Mouse (Mus musculus) stomach, embryonic 14.5 days (tissue): ENCODE measurements around the gene Clcn3. TPM values are rescaled to one million over a fixed set of nuclear protein-coding genes. Genes with fewer than 3 reads are reported as not detected.

ENCODE experiments used
- ATAC-seq: fragments of 200-750 bp; cut with Nextera tagmentation; 2 replicates; pipeline ENCODE4 v1.8.0; 2017; ENCODE audit warnings: low read depth, moderate TSS enrichment; ENCODE audit not compliant: insufficient number of reproducible peaks, insufficient read depth, low FRiP score
- H3K27ac ChIP-seq: fragments of 300-500 bp; sonication (generic); 2 replicates; pipeline ENCODE4 v1.5.1; 2014; ENCODE audit warnings: mild to moderate bottlenecking, low read length, moderate library complexity, mixed read lengths
- H3K27me3 ChIP-seq: fragments of 300-500 bp; sonication (generic); 2 replicates; pipeline ENCODE4 v1.6.1; 2014; ENCODE audit warnings: low read length, control low read depth, mixed read lengths; ENCODE audit not compliant: control insufficient read depth, insufficient read depth
- H3K36me3 ChIP-seq: fragments of 300-500 bp; sonication (generic); 2 replicates; pipeline ENCODE4 v1.6.1; 2014; ENCODE audit warnings: mild to moderate bottlenecking, control low read depth, low read length, moderate library complexity, mixed read lengths; ENCODE audit not compliant: control insufficient read depth, insufficient read depth
- H3K4me1 ChIP-seq: fragments of 300-500 bp; sonication (generic); 2 replicates; pipeline ENCODE4 v1.6.1; 2014; ENCODE audit warnings: low read length, control low read depth, mixed read lengths; ENCODE audit not compliant: control insufficient read depth, insufficient read depth
- H3K4me2 ChIP-seq: fragments of 300-500 bp; sonication (generic); replicated peaks from 2 replicates; pipeline ENCODE4 v1.6.1; 2014; ENCODE audit warnings: low read depth, low read length, control low read depth
- H3K4me3 ChIP-seq: fragments of 300-500 bp; sonication (generic); 2 replicates; pipeline ENCODE4 v1.5.1; 2014; ENCODE audit warnings: low read depth, low read length, control low read depth
- H3K9ac ChIP-seq: fragments of 300-500 bp; sonication (generic); replicated peaks from 2 replicates; pipeline ENCODE4 v1.6.1; 2014; ENCODE audit warnings: low read depth, mild to moderate bottlenecking, control low read depth, low read length, moderate library complexity, mixed read lengths
- H3K9me3 ChIP-seq: fragments of 300-500 bp; sonication (generic); 2 replicates; pipeline ENCODE4 v1.6.1; 2016; ENCODE audit warnings: low read depth, low read length, control low read depth; ENCODE audit not compliant: control insufficient read depth
- WGBS: fragments of 180-500 bp; shearing (Covaris S2); extraction: QIAGEN DNeasy Blood & Tissue Kit; methylation state at CpG from one replicate; pipeline ENCODE4 v1.1.7; 2014; 5-methylcytosine and 5-hydroxymethylcytosine counted together
- polyA plus RNA-seq: library from polyadenylated mRNA; unstranded; fragments of >200 nt; fragmentation: Nextera tagmentation; extraction: Ambion mirVana; gene quantifications from 2 replicates; pipeline ENCODE4 v1.2.1, GENCODE M21; 2014

The Clcn3 gene
- polyA plus RNA-seq, 1 experiment from 2014 or later: 25.4 TPM

DNA sequence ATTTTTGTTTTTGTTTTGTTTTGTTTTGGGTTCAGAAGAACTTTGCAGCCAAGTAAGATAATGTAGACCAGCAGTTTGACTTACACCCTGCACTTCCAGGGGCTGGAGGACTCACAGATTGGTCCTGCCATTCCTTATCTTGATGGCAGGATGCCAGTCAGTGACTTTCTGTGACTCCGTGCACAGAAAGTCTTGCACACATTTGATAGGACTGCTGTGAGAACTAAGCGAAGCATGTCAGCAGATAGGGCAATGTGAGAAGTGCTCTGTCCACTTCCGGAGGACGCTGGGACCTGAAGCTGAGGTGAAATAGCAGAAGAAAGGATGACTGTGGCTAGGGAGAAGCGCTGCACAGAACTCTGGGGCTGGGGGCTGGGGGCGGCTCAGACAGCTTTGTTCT lies 87.2 kb downstream of the Clcn3 start:
- Histone ChIP-seq H3K4me1 (peaks cover 9% of the 10 kb centered on the region), H3K36me3 (peaks cover 12% of the 10 kb centered on the region; the same call in 1 of the 2 replicates), H3K27ac (no peak overlapping the region), H3K9me3 (no peaks in the 10 kb centered on the region), H3K9ac (no peak overlapping the region), H3K4me2 (no peak overlapping the region), H3K4me3 (no peak overlapping the region), H3K27me3 (no peaks in the 10 kb centered on the region)
- WGBS: 85% methylated on average over 6 of the region's 6 CpGs
- no peak for ATAC-seq

DNA sequence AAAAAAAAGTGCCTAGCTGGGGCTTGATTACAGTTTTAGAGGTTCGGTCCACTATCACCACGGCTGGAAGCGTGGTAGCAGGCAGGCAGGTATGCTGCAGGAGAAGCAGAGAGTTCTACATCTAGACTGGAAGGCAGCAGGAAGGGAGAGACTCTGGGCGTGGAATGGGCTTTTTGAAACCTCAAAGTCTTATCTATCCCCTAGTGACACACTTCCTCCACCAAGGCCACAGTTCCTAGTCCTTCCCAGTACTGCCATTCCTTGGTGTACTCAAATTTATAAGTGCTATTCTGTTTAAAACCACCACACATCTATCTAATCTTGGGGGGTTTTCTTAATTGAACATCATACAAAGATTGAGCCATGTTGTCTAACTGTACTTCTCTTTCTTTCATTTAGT lies 91.3 kb downstream of the Clcn3 start:
- H3K4me2 ChIP-seq: no peak overlapping the region

DNA sequence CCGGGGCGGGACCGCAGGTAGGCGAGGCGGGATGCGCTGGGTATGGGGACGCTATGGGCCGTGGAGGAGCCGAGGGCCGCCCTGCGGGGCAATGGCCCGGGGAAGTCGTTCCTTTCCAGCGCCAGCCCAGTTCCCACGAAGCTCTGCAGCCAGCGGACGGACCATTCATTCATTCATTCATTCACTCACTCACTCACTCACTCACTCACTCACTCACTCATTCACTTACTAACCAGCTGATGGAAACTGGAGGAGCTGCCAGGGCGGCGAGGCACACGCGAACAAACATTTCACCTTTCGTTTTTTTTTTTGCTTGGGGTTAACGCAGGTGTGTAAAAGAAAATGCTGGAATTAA lies 92.6 kb downstream of the Clcn3 start:
- Histone ChIP-seq H3K4me1 (peaks cover 10% of the 10 kb centered on the region), H3K4me3 (peak overlapping the region; percentile 70), H3K9ac (peak overlapping the region; percentile 60), H3K36me3 (peaks cover 11% of the 10 kb centered on the region; the same call in 1 of the 2 replicates), H3K27me3 (no peaks in the 10 kb centered on the region), H3K4me2 (peak overlapping the region; percentile 82), H3K27ac (no peak overlapping the region), H3K9me3 (no peaks in the 10 kb centered on the region)
- no peak for ATAC-seq
- WGBS: 1% methylated on average over 23 of the region's 23 CpGs

More for the DNA sequence above, 91.3 kb downstream of the Clcn3 start:
- H3K27ac ChIP-seq: no peak overlapping the region
- 89% methylated on average over 4 of the region's 4 CpGs for WGBS
- no peak overlapping the region for H3K4me3 ChIP-seq
- no peaks in the 10 kb centered on the region for H3K9me3 ChIP-seq
- peaks cover 12% of the 10 kb centered on the region; the same call in 1 of the 2 replicates for H3K36me3 ChIP-seq
- no peaks in the 10 kb centered on the region for H3K27me3 ChIP-seq
- peaks cover 10% of the 10 kb centered on the region for H3K4me1 ChIP-seq
- H3K9ac ChIP-seq: no peak overlapping the region
- no peak for ATAC-seq

DNA sequence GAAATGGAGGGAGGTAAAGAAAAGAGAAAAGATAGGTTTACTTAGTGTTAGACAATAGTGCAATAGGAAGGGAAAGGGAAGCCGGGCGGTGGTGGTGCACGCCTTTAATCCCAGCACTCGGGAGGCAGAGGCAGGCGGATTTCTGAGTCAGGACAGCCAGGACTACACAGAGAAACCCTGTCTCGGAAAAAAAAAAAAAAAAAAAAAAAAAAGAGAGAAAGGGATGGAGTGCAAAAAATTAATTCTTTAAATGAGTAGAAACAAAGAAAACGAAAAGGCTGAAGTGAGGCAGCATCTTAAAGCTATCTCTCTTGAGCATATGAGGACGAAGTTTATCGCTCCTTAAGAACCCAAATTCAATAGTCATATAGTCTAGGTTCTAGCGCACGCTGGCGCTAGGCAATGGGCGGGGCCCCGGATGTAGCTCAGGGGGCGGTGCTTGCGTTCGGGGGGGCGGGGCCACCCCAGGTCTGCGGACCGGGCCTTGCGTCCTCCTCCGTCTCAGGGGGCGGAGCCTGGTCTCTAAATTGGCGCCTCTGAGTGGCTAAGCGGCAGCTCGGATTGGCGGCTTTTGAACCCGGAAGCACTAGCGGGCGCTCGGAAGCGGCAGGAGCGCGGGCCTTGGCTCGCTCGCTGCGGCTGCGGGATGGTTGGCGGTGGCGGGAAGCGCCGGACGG lies 93.1 kb downstream of the Clcn3 start, which contains the start of gene Hpf1:
Gene Hpf1 (plus strand): TSS at position 576 of the 677 bp plus-strand sequence.
- 5% methylated on average over 43 of the region's 43 CpGs for WGBS
- no peaks in the 10 kb centered on the region for H3K27me3 ChIP-seq
- H3K9me3 ChIP-seq: no peaks in the 10 kb centered on the region
- peak within 1 kb of the TSS; percentile 60 for H3K9ac ChIP-seq
- peak within 1 kb of the TSS; percentile 82 for H3K4me2 ChIP-seq
- peak within 1 kb of the TSS; percentile 70 for H3K4me3 ChIP-seq
- H3K4me1 ChIP-seq: peaks cover 10% of the 10 kb centered on the region
- H3K27ac ChIP-seq: no peak within 1 kb of the TSS
- ATAC-seq: peak; percentile 99
- H3K36me3 ChIP-seq: peaks cover 8% of the 10 kb centered on the region; the same call in 1 of the 2 replicates

DNA sequence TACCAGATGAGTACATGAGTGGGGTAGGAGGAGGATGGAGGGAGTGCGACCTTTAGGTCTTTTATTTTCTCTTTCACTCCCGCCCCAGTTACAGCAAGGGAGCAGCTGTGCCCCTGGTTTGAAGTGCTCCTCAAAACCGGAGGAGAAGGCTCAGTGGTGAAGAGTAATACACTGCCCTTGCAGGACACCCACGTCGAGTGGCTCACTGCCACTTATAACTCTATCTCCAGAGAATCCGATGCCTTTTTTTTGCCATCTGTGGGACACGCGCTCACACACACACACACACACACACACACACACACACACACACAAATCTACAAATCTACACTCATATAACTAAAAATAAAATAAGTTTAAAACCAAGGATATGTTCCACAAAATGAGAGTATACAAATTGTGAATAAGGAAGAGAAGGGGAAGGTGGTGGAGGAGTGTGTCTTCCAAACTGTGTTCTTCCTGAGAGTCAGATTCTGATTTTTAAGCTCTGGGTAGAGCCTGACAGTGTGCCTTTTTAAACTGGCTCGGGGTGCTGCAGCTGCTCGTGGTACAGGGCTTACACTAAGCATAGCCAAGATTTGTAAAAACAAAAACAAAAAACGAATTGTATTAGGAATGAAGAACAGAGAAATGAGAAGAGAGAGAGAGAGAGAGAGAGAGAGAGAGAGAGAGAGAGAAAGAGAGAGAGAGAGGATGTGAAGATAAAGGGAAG lies 93.8 kb downstream of the Clcn3 start:
- Histone ChIP-seq H3K9me3 (no peaks in the 10 kb centered on the region), H3K4me2 (peak overlapping the region; percentile 82; the same call in 1 of the 2 replicates), H3K9ac (no peak overlapping the region), H3K36me3 (peaks cover 8% of the 10 kb centered on the region; the same call in 1 of the 2 replicates), H3K4me3 (no peak overlapping the region), H3K27me3 (no peaks in the 10 kb centered on the region), H3K4me1 (peaks cover 10% of the 10 kb centered on the region), H3K27ac (no peak overlapping the region)
- 87% methylated on average over 11 of the region's 11 CpGs for WGBS
- no peak for ATAC-seq

DNA sequence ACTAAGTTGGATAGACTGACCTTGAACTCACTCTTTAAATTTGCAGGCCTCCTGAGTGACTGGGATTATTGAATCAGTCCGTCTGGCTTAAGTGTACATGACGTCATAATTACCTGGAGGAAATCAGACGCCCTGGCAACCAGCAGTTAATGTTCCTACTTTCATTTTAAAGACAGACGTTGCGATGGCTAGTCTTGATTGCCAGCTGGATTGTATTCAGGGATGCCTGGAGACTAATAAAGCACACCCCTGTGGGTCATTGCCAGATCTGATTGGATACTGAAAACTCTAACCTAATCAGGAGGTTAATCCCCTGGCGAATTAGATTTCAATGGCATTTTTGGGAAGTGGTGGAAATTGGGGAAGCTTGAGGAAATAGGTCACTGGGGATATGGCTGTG lies 96.4 kb downstream of the Clcn3 start:
- Histone ChIP-seq H3K36me3 (no peaks in the 10 kb centered on the region), H3K4me2 (no peak overlapping the region), H3K27me3 (no peaks in the 10 kb centered on the region), H3K27ac (no peak overlapping the region), H3K4me3 (no peak overlapping the region), H3K9ac (no peak overlapping the region), H3K9me3 (no peaks in the 10 kb centered on the region), H3K4me1 (peaks cover 9% of the 10 kb centered on the region)
- 59% methylated on average over 6 of the region's 6 CpGs for WGBS
- no peak for ATAC-seq

DNA sequence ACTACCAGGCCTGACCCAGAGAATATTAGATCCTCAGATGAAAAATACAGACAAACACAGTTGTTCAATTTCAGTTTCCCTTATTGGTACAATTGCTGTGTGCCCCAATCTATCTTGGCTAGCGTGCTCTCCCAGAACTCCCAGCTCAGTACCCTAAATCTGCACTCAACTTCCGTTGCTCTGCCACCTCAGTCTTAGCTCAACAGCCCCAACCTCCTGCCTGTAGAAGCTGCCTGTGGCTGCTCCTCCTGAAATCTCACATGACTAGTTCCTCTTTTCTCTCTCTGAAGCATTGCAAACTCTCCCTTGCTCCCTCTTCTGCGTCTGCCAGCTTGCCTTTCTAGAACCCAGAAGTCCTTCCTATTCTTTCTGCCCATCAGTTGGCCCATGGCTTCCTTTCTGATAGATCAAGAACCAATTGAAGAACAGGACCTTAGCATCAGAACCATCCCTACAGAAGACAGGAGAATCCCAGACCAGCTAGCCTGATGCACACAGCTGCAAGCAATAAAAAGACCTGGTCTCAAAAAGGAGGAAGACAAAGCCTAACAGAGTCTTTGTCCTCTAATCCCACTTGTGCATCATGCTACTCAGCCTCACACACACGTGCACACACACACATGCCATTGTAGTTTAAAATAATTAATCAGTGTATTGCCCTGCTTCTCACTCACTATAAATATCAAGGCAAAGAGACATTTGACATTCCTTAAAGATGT lies 99.5 kb downstream of the Clcn3 start:
- H3K4me1 ChIP-seq: no peaks in the 10 kb centered on the region
- no peak overlapping the region for H3K9ac ChIP-seq
- no peaks in the 10 kb centered on the region for H3K9me3 ChIP-seq
- H3K4me2 ChIP-seq: no peak overlapping the region
- H3K4me3 ChIP-seq: no peak overlapping the region
- no peak for ATAC-seq
- H3K27me3 ChIP-seq: no peaks in the 10 kb centered on the region
- WGBS: 76% methylated on average over 4 of the region's 4 CpGs
- no peaks in the 10 kb centered on the region for H3K36me3 ChIP-seq
- no peak overlapping the region for H3K27ac ChIP-seq

DNA sequence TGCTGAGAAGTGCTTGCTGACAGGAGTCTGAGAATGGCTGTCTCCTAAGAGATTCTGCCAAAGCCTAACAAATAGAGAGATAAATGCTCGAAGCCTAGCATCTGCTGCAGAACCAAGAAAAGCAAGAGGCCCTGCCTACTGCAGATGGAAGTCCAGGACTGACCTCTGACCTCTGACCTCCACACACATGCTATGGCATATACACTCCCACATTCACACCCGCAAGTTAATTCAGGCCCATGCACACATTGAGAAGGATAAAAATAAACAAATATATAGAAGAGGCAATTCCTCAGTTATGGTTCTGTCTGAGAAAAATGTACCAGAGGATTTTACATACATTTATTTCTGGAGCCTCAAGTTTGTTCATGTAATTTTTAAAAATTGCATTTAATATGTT lies 104.5 kb downstream of the Clcn3 start:
- no peak overlapping the region for H3K4me2 ChIP-seq
- 71% methylated on average over 2 of the region's 2 CpGs for WGBS
- no peaks in the 10 kb centered on the region for H3K36me3 ChIP-seq
- no peaks in the 10 kb centered on the region for H3K9me3 ChIP-seq
- H3K9ac ChIP-seq: no peak overlapping the region
- H3K4me3 ChIP-seq: no peak overlapping the region
- H3K4me1 ChIP-seq: no peaks in the 10 kb centered on the region
- no peak overlapping the region for H3K27ac ChIP-seq
- ATAC-seq: no peak
- no peaks in the 10 kb centered on the region for H3K27me3 ChIP-seq
